Mouse (Mus musculus): ENCODE results near the gene Icam4.

- TF ChIP-seq POLR2A (IDR thresholded peaks at IDR 0.05; ENCODE audit: borderline replicate concordance, extremely low read depth, insufficient read depth, insufficient read length, poor library complexity, severe bottlenecking) = no peak
- TF ChIP-seq CTCF (IDR thresholded peaks at IDR 0.05; ENCODE audit: borderline replicate concordance, extremely low read depth, insufficient read depth, insufficient read length) = no peak
Measured at GRCm38 (mm10) chr9:21032491-21032890, 3.3 kb downstream of the Icam4 start.
